Mouse (Mus musculus) ES-Bruce4 (cell line): Measurements from ENCODE around the gene Hacd3. TPM values are rescaled to one million over a fixed set of nuclear protein-coding genes. Genes with fewer than 3 reads are reported as not detected.

Experiments used
- H3K27ac ChIP-seq: 2 replicates; pipeline ENCODE4 v1.5.1; 2012; ENCODE audit warnings: low read length, inconsistent platforms; ENCODE audit not compliant: insufficient read depth
- H3K27me3 ChIP-seq: 2 replicates; pipeline ENCODE4 v1.6.1; 2012; ENCODE audit warnings: mild to moderate bottlenecking, low read length, inconsistent platforms; ENCODE audit not compliant: control insufficient read depth, poor library complexity, insufficient read depth, severe bottlenecking
- H3K36me3 ChIP-seq: 2 replicates; pipeline ENCODE4 v1.6.1; 2012; ENCODE audit warnings: inconsistent platforms, mild to moderate bottlenecking, low read length, moderate library complexity; ENCODE audit not compliant: control insufficient read depth, poor library complexity, insufficient read depth, severe bottlenecking
- H3K4me1 ChIP-seq: one replicate; pipeline ENCODE4 v1.8.1; 2011; ENCODE audit warnings: low read length; ENCODE audit not compliant: control insufficient read depth, insufficient read depth
- H3K4me3 ChIP-seq: 2 replicates; pipeline ENCODE4 v1.5.1; 2011; ENCODE audit warnings: low read depth, mild to moderate bottlenecking, low read length
- H3K9ac ChIP-seq: 2 replicates; pipeline ENCODE4 v1.6.1; 2012; ENCODE audit warnings: low read depth, mild to moderate bottlenecking, inconsistent platforms; ENCODE audit not compliant: poor library complexity, severe bottlenecking
- H3K9me3 ChIP-seq: replicated peaks from 2 replicates; pipeline ENCODE4 v1.6.1; 2012; ENCODE audit warnings: mild to moderate bottlenecking, low read length, inconsistent platforms; ENCODE audit not compliant: control insufficient read depth, poor library complexity, insufficient read depth, severe bottlenecking
- CTCF ChIP-seq: IDR thresholded peaks from one replicate; pipeline ENCODE4 v1.8.1; 2011; ENCODE audit warnings: low read depth, low read length
- EP300 ChIP-seq: IDR thresholded peaks from 2 replicates; pipeline ENCODE4 v1.6.1; 2011; ENCODE audit warnings: low read depth, low read length; ENCODE audit not compliant: insufficient read depth
- POLR2A ChIP-seq: IDR thresholded peaks from one replicate; pipeline ENCODE4 v1.8.1; 2011; ENCODE audit warnings: low read length; ENCODE audit not compliant: insufficient read depth
- polyA plus RNA-seq: library from polyadenylated mRNA; stranded (reverse); fragments of >200 nt; gene quantifications from 2 replicates; pipeline ENCODE4 v1.2.4, GENCODE M21; 2011; ENCODE audit warnings: low read depth; ENCODE audit not compliant: missing spikeins, insufficient read depth, insufficient read length

Hacd3 gene
- polyA plus RNA-seq, 1 experiment = 31.6 TPM

DNA sequence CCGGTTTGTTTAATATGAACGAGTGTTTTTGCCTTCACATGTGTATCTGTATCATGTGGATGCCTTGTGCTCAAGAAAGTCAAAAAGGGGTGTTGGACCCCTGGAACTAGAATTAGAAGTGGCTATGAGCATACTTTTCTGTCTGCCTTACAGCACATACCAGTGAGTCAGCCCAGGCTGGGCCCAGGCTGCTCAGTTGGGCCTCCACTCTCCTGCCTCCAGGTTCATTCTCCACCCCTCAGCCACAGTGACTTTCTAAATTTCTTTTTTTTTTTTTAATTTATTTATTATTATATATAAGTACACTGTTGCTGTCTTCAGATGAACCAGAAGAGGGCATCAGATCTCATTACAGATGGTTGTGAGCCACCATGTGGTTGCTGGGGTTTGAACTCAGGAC lies 81.7 kb downstream of the Hacd3 start:
- no peak overlapping the region for H3K27ac ChIP-seq
- no peak overlapping the region for H3K4me3 ChIP-seq
- no peaks in the 10 kb centered on the region for H3K36me3 ChIP-seq
- no peak for TF ChIP-seq EP300
- no peak for TF ChIP-seq POLR2A
- no peak for TF ChIP-seq CTCF
- H3K27me3 ChIP-seq = no peaks in the 10 kb centered on the region
- no peaks in the 10 kb centered on the region for H3K4me1 ChIP-seq
- H3K9ac ChIP-seq = no peak overlapping the region
- no peaks in the 10 kb centered on the region for H3K9me3 ChIP-seq

GRCm38 (mm10) chr9:64939281-64939680 lies 82.2 kb downstream of the Hacd3 start:
- H3K36me3 ChIP-seq = no peaks in the 10 kb centered on the region
- no peak overlapping the region for H3K9ac ChIP-seq
- H3K27me3 ChIP-seq = no peaks in the 10 kb centered on the region
- no peaks in the 10 kb centered on the region for H3K4me1 ChIP-seq
- H3K27ac ChIP-seq = no peak overlapping the region
- H3K9me3 ChIP-seq = no peaks in the 10 kb centered on the region
- no peak for TF ChIP-seq POLR2A
- H3K4me3 ChIP-seq = no peak overlapping the region

DNA sequence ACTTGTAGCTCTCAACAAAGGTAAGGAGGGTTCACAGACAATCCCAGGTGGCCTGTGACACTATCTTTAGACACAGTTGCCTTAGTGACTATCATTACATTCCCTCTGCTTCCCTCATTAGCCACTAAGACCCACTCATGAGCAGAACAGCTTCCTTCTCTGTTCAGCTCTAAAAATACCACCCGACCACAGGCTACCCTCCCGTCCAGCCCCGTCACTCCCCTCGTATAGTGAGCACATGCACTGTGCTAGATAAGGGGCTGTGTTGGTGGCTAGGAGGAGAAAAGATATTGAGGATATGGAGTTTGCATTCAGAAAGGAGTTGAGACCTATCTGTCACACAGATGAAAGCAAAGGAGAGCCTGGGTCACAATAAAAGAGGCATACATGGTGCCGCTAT lies 83.0 kb downstream of the Hacd3 start:
- H3K4me1 ChIP-seq = no peaks in the 10 kb centered on the region
- H3K9ac ChIP-seq = no peak overlapping the region
- TF ChIP-seq EP300 (no peak), CTCF (no peak), POLR2A (no peak)
- H3K4me3 ChIP-seq = no peak overlapping the region
- no peak overlapping the region for H3K27ac ChIP-seq
- H3K9me3 ChIP-seq = no peaks in the 10 kb centered on the region
- no peaks in the 10 kb centered on the region for H3K36me3 ChIP-seq
- H3K27me3 ChIP-seq = no peaks in the 10 kb centered on the region

- Histone ChIP-seq H3K27me3 (no peaks in the 10 kb centered on the region), H3K9ac (no peak overlapping the region), H3K27ac (no peak overlapping the region), H3K4me1 (no peaks in the 10 kb centered on the region), H3K4me3 (no peak overlapping the region), H3K36me3 (no peaks in the 10 kb centered on the region), H3K9me3 (no peaks in the 10 kb centered on the region)
- TF ChIP-seq POLR2A (no peak), CTCF (no peak), EP300 (no peak)
Observed at GRCm38 (mm10) chr9:64937491-64937890, 84.0 kb downstream of the Hacd3 start.

Other genes starting within 250 kb of the Hacd3 start
- 8.6 and 9.8 TPM in 2 replicates for gene Dennd4a, start 210.4 kb downstream of the Hacd3 start, polyA plus RNA-seq
- gene Slc24a1, start 70.1 kb downstream of the Hacd3 start, polyA plus RNA-seq = 0.76 and 0.79 TPM in 2 replicates
- gene Ints14, start 60.8 kb downstream of the Hacd3 start, polyA plus RNA-seq = 26.3 and 28.9 TPM in 2 replicates
- gene Dpp8, start 10.7 kb upstream of the Hacd3 start, polyA plus RNA-seq = 44.5 and 45.2 TPM in 2 replicates
- 15.5 and 17.5 TPM in 2 replicates for gene Igdcc4, start 79.8 kb upstream of the Hacd3 start, polyA plus RNA-seq
- gene Igdcc3, start 119.5 kb upstream of the Hacd3 start, polyA plus RNA-seq = 8.6 and 8.9 TPM in 2 replicates
- gene Parp16, start 173.7 kb upstream of the Hacd3 start, polyA plus RNA-seq = 5.7 and 7.1 TPM in 2 replicates
- gene Cilp, start 243.5 kb upstream of the Hacd3 start, polyA plus RNA-seq = 0.15 and 0.17 TPM in 2 replicates